Mouse (Mus musculus): ENCODE results near the gene Gab2. TPM values are rescaled to one million over a fixed set of nuclear protein-coding genes. Genes with fewer than 3 reads are reported as not detected.

Gab2 gene
- polyA plus RNA-seq, 1 experiment from 2014 or later: 17.7 TPM

DNA sequence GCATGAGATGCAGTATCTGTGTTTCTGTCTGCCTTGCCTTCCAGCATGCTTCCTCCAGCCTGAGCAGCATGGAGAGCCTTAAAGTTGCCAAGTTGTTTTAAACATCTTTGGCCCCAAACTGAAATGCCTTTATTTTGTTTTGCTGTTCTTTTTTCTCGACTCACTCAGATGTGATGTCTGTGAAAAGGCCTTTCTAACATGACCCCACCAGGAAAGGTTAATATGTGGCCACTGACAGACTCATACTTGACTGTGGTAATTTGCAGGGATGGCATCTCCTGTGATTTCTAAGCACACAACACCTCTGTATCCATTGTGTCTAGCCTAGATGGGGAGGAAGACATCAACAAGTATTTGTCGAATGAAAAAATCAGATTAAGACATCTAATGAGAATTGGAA, 215.6 kb downstream of the Gab2 start:
- H3K27ac ChIP-seq: no peak overlapping the region
- 0 out of 2 replicates have a peak, but pooled peaks cover 9% of the 10 kb centered on the region for H3K36me3 ChIP-seq
- H3K27me3 ChIP-seq (replicated peaks): no peaks in the 10 kb centered on the region
- no peak for ATAC-seq (ENCODE audit: low FRiP score, low read depth)
- H3K4me2 ChIP-seq (replicated peaks): no peak overlapping the region
- no peak overlapping the region for H3K4me3 ChIP-seq
- H3K9me3 ChIP-seq: no peaks in the 10 kb centered on the region
- no peak overlapping the region for H3K9ac ChIP-seq
- no peaks in the 10 kb centered on the region for H3K4me1 ChIP-seq
- WGBS: 53% methylated on average over 2 of the region's 2 CpGs

DNA sequence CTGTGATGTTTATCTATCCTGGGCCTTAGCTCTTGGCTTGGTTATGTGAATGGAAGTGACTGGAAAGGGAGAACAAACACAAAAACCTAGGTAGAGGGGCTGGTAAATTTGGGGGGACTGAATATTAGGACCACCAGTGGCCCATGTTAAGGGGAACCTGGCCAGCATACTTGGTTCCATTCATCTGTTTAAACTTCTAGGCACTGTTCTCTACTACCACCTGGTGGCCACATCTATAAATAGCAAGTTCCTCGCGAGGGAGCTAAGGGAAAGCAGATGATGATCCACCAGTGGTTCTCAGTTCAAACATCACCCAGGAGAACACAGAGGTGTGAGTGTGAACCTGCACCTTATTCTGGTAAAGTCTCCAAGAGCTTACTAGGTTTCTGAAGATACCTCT, 216.1 kb downstream of the Gab2 start:
- Histone ChIP-seq H3K27me3 (replicated peaks) (no peaks in the 10 kb centered on the region), H3K4me1 (no peaks in the 10 kb centered on the region), H3K4me2 (replicated peaks) (no peak overlapping the region), H3K27ac (no peak overlapping the region), H3K36me3 (0 out of 2 replicates have a peak, but pooled peaks cover 9% of the 10 kb centered on the region), H3K4me3 (no peak overlapping the region), H3K9me3 (no peaks in the 10 kb centered on the region), H3K9ac (no peak overlapping the region)
- ATAC-seq (ENCODE audit: low FRiP score, low read depth): no peak
- WGBS: 0% methylated on average over 2 of the region's 2 CpGs

DNA sequence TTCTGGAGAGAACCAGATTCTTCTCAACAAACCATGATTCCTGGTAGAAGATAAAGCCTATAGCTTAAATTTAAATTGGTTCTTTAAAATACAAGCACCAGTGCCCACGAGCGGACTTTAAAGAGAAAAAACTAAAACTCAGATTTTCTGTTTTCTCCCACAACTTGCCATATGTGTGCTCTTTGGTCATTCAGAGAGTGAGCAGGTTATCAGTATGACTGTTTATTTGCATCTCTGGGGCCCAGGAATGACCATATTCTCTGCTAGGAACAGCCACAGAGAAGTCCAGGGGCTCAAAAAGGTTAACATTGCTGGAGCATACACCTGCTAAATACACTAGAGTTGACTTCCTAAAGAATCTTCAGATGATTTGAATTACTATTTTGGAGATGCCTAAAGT, 216.9 kb downstream of the Gab2 start:
- Histone ChIP-seq H3K4me3 (no peak overlapping the region), H3K27me3 (replicated peaks) (no peaks in the 10 kb centered on the region), H3K4me2 (replicated peaks) (no peak overlapping the region), H3K4me1 (no peaks in the 10 kb centered on the region), H3K9me3 (no peaks in the 10 kb centered on the region), H3K27ac (no peak overlapping the region), H3K9ac (no peak overlapping the region), H3K36me3 (0 out of 2 replicates have a peak, but pooled peaks cover 9% of the 10 kb centered on the region)
- ATAC-seq (ENCODE audit: low FRiP score, low read depth): no peak
- 91% methylated on average over 2 of the region's 2 CpGs for WGBS

DNA sequence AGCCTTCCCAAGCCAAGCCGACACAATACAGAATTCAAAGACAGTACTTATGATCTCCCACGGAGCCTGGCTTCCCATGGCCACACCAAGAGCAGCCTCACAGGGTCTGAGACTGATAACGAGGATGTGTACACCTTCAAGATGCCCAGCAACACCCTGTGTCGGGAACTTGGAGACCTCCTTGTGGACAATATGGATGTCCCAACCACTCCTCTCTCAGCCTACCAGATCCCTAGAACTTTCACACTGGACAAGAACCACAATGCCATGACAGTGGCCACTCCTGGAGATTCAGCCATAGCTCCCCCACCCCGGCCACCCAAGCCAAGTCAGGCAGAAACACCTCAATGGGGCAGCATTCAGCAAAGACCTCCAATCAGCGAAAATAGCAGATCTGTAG, 217.6 kb downstream of the Gab2 start:
- no peak overlapping the region for H3K9ac ChIP-seq
- no peak for ATAC-seq (ENCODE audit: low FRiP score, low read depth)
- H3K4me2 ChIP-seq (replicated peaks): no peak overlapping the region
- H3K36me3 ChIP-seq: peaks cover 14% of the 10 kb centered on the region
- 88% methylated on average over 6 of the region's 6 CpGs for WGBS
- no peaks in the 10 kb centered on the region for H3K9me3 ChIP-seq
- H3K4me3 ChIP-seq: no peak overlapping the region
- H3K27ac ChIP-seq: no peak overlapping the region
- no peaks in the 10 kb centered on the region for H3K4me1 ChIP-seq
- no peaks in the 10 kb centered on the region for H3K27me3 ChIP-seq (replicated peaks)

DNA sequence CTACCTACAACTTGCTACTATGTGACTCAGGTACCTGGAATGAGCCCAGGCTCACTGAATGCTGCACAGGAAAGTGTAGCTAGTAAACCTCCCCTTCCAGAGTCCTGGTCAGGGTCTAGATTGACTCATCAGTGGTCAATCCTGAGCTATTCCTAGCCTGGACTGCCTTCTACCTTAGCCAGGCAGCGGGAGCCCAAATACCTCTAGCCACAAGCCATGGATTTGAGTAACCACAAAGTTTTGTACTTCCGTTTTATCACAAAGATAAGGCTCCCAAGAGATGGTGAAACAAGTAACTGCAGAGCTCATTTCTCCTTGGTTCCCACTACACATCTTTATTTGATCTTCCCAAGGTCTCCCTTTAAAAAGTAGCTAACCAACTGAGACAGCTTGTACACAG, 219.5 kb downstream of the Gab2 start:
- Histone ChIP-seq H3K9me3 (no peaks in the 10 kb centered on the region), H3K4me3 (no peak overlapping the region), H3K4me2 (replicated peaks) (no peak overlapping the region), H3K27ac (no peak overlapping the region), H3K27me3 (replicated peaks) (no peaks in the 10 kb centered on the region), H3K4me1 (no peaks in the 10 kb centered on the region), H3K36me3 (peaks cover 34% of the 10 kb centered on the region), H3K9ac (no peak overlapping the region)
- WGBS: 94% methylated on average over 2 of the region's 2 CpGs
- ATAC-seq (ENCODE audit: low FRiP score, low read depth): no peak

DNA sequence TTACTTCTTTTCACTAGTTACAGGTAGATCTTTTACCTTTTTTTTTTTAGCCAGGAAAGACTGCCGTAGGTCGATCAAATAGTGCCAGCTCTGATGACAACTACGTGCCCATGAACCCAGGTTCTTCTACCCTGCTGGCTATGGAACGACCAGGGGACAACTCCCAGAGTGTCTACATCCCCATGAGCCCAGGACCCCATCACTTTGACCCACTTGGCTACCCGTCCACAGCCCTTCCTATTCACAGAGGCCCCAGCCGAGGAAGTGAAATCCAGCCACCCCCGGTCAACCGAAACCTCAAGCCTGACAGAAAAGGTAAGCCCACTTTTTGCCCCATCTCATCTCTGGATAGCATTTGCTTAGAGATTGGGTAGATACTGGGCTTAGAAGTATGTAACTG, 219.9 kb downstream of the Gab2 start:
- H3K9me3 ChIP-seq: no peaks in the 10 kb centered on the region
- H3K4me1 ChIP-seq: no peaks in the 10 kb centered on the region
- 89% methylated on average over 8 of the region's 8 CpGs for WGBS
- H3K27ac ChIP-seq: no peak overlapping the region
- no peak for ATAC-seq (ENCODE audit: low FRiP score, low read depth)
- H3K4me2 ChIP-seq (replicated peaks): no peak overlapping the region
- H3K9ac ChIP-seq: no peak overlapping the region
- H3K36me3 ChIP-seq: peaks cover 38% of the 10 kb centered on the region
- H3K27me3 ChIP-seq (replicated peaks): no peaks in the 10 kb centered on the region
- H3K4me3 ChIP-seq: no peak overlapping the region

DNA sequence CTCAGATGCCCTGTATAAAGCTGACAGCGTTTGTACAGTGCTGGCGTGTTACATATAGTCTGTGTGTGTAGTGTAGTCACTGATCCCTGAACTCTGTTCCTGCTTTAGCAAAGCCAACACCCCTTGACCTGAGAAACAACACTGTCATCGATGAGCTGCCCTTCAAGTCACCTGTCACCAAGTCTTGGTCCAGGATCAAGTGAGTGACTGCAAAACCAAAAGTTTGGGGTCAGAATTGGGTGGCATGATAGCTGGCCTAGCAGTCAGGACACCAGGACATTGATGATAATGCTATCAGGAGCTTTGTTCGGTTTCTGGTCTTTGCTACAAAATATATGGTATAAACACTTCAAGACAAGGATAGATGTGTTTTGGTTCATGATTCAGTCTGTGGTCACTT, 220.9 kb downstream of the Gab2 start:
- WGBS: 90% methylated on average over 4 of the region's 4 CpGs
- no peak overlapping the region for H3K27ac ChIP-seq
- H3K27me3 ChIP-seq (replicated peaks): no peaks in the 10 kb centered on the region
- H3K9me3 ChIP-seq: no peaks in the 10 kb centered on the region
- ATAC-seq (ENCODE audit: low FRiP score, low read depth): no peak
- no peak overlapping the region for H3K4me2 ChIP-seq (replicated peaks)
- H3K9ac ChIP-seq: no peak overlapping the region
- H3K4me1 ChIP-seq: no peaks in the 10 kb centered on the region
- no peak overlapping the region for H3K4me3 ChIP-seq
- peaks cover 44% of the 10 kb centered on the region for H3K36me3 ChIP-seq

DNA sequence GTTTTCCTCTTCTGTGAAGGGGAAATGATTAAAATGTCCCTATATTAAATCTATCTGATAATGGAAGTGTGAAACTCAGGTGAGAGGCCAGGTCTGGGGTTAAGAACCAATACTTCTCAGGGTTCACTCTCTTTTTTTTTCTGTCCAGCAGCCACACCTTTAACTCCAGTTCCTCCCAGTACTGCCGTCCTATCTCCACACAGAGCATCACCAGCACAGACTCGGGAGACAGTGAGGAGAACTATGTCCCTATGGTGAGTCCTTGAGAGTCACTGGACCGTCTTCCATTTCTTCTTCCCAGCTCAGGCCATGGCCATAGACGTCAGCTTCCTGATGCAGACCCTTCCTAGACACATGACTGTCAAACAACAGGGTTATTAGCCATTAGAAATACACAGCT, 221.5 kb downstream of the Gab2 start:
- no peak for ATAC-seq (ENCODE audit: low FRiP score, low read depth)
- Histone ChIP-seq H3K27me3 (replicated peaks) (no peaks in the 10 kb centered on the region), H3K4me3 (no peak overlapping the region), H3K4me2 (replicated peaks) (no peak overlapping the region), H3K9me3 (no peaks in the 10 kb centered on the region), H3K4me1 (no peaks in the 10 kb centered on the region), H3K9ac (no peak overlapping the region), H3K27ac (no peak overlapping the region), H3K36me3 (peaks cover 49% of the 10 kb centered on the region)
- 78% methylated on average over 4 of the region's 4 CpGs for WGBS

DNA sequence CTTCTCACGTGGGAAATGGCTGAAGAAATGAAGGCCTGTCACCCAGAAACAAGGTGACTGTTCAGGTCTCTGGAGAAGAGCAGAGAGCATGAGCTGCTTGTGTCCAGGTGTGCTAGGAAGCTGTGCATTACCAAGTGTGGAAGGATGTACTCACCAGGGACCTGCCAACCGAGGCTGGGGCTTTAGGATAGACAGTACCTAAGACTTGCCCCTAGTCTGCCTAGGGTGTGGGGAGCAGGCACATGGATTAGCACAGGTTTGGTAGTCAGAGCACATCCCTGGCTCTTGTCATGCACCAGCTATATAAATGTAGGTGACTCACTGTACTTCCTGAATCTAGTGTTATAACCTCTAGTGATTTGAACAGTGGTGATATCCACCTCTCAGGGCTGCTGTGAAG, 222.2 kb downstream of the Gab2 start:
- WGBS: 84% methylated on average over 2 of the region's 2 CpGs
- Histone ChIP-seq H3K27ac (no peak overlapping the region), H3K36me3 (peaks cover 55% of the 10 kb centered on the region), H3K4me1 (no peaks in the 10 kb centered on the region), H3K9ac (no peak overlapping the region), H3K27me3 (replicated peaks) (no peaks in the 10 kb centered on the region), H3K4me3 (no peak overlapping the region), H3K9me3 (no peaks in the 10 kb centered on the region), H3K4me2 (replicated peaks) (no peak overlapping the region)
- no peak for ATAC-seq (ENCODE audit: low FRiP score, low read depth)

DNA sequence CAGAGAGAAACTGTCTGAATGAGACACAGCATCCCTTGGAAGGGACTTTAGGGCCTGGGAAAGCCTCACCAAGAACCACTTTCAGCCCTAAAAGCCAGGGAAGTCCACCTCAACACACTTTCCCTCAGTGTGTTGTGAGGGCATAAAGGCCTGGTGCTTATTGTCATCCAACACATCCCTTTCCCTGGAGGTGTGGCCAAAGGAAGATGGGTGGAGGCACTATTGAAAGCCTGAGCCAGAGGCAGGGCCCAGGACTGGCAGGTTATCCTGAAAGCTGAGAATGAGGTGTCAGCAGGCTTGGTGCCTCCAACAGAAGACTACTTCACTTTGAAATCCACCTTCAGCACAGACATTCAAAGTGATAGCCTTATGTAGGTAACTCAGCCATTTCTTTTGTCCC, 223.1 kb downstream of the Gab2 start:
- Histone ChIP-seq H3K27me3 (replicated peaks) (no peaks in the 10 kb centered on the region), H3K4me1 (no peaks in the 10 kb centered on the region), H3K36me3 (peaks cover 61% of the 10 kb centered on the region), H3K9me3 (no peaks in the 10 kb centered on the region), H3K27ac (no peak overlapping the region), H3K4me3 (no peak overlapping the region), H3K9ac (no peak overlapping the region), H3K4me2 (replicated peaks) (no peak overlapping the region)
- ATAC-seq (ENCODE audit: low FRiP score, low read depth): no peak

DNA sequence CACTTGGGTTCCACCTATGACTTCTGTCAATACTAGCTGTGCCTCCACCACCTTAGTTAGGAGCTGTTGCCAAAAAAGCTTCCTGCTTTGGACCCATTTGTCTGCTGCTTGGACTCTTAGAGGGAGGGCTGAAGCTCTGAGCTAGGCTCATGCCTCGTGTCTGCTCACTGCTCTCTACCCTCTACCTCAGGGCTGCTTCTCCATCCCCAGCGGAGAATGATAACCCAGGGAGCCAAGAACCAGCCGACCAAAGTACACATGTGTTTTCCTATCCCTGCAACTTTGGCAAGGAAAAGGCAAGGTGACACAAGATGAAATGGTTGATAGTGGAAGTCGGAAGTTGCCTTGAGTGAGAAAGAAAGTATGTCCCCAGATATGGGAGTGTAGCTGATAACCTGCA, 223.8 kb downstream of the Gab2 start:
- no peak overlapping the region for H3K4me3 ChIP-seq
- H3K27ac ChIP-seq: no peak overlapping the region
- peaks cover 68% of the 10 kb centered on the region for H3K36me3 ChIP-seq
- no peak overlapping the region for H3K4me2 ChIP-seq (replicated peaks)
- 92% methylated on average over 4 of the region's 4 CpGs for WGBS
- no peaks in the 10 kb centered on the region for H3K4me1 ChIP-seq
- no peaks in the 10 kb centered on the region for H3K27me3 ChIP-seq (replicated peaks)
- ATAC-seq (ENCODE audit: low FRiP score, low read depth): no peak
- H3K9me3 ChIP-seq: no peaks in the 10 kb centered on the region
- no peak overlapping the region for H3K9ac ChIP-seq

DNA sequence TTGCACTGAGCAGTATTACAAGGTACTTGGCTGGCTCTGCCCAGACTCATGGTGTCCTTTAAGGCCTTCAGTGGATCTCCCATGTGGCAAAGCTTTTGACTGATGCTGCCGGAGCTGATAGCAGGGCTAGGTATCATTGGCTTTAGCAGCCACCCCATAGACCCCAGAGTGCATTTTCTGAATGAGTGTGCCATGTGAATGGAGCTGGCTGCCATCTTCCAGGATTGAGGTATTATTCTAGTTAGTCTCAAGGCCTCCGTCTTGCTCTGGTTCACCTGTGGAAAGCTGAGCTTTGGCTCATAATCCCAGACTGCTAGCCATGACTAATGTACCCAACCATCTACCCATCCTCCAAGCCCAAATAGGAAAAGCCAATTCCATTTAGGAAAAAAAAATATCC, 225.4 kb downstream of the Gab2 start:
- Histone ChIP-seq H3K27me3 (replicated peaks) (no peaks in the 10 kb centered on the region), H3K4me1 (no peaks in the 10 kb centered on the region), H3K4me2 (replicated peaks) (no peak overlapping the region), H3K4me3 (no peak overlapping the region), H3K36me3 (peaks cover 78% of the 10 kb centered on the region), H3K9ac (no peak overlapping the region), H3K9me3 (no peaks in the 10 kb centered on the region), H3K27ac (no peak overlapping the region)
- ATAC-seq (ENCODE audit: low FRiP score, low read depth): no peak
- 100% methylated on average over 2 of the region's 2 CpGs for WGBS

DNA sequence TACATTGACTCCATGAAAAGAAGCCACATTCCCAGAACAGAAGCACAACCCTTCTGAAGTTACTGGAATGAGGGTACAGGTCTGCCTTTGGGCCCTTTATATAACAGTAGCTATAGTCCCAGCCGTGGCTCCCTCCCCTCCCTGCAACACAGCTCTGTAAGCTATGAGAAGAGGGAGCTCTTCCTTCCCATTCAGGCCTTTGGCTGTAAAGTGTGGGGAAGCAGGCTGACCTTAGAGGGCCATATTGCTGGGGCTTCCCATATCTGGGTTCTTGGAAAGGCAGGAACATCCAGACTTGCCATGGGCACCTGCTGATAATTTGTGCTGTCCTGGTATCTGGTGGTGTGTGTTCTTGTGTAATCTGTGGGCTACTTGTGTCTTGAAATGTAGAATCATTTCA, 226.2 kb downstream of the Gab2 start:
- Histone ChIP-seq H3K27me3 (replicated peaks) (no peaks in the 10 kb centered on the region), H3K4me2 (replicated peaks) (no peak overlapping the region), H3K4me3 (no peak overlapping the region), H3K9ac (no peak overlapping the region), H3K4me1 (no peaks in the 10 kb centered on the region), H3K27ac (no peak overlapping the region), H3K9me3 (no peaks in the 10 kb centered on the region), H3K36me3 (peaks cover 85% of the 10 kb centered on the region)
- WGBS: 62% methylated on average over 1 of the region's 1 CpGs
- no peak for ATAC-seq (ENCODE audit: low FRiP score, low read depth)
